Mouse (Mus musculus) stomach, postnatal 0 days (tissue): ENCODE data around the gene Gtf2ird1. TPM values are rescaled to one million over a fixed set of nuclear protein-coding genes. Genes with fewer than 3 reads are reported as not detected.
A peak's percentile ranks its signal among the peaks of the same experiment; 100 is the strongest.

Experiments
- ATAC-seq: fragments of 200-750 bp; cut with Nextera tagmentation; 2 replicates; pipeline ENCODE4 v1.8.0; 2017; ENCODE audit not compliant: low FRiP score, low TSS enrichment
- DNase-seq: peaks from one replicate; pipeline ENCODE4 v3.0.0-alpha.2; 2016; ENCODE audit warnings: low spot score
- H3K27ac ChIP-seq: fragments of 300-500 bp; sonication (generic); replicated peaks from 2 replicates; pipeline ENCODE4 v1.5.1; 2014; ENCODE audit warnings: mild to moderate bottlenecking, control low read depth
- H3K27me3 ChIP-seq: fragments of 300-500 bp; sonication (generic); 2 replicates; pipeline ENCODE4 v1.6.1; 2014; ENCODE audit warnings: low read length; ENCODE audit not compliant: control insufficient read depth, insufficient read depth
- H3K36me3 ChIP-seq: fragments of 300-500 bp; sonication (generic); 2 replicates; pipeline ENCODE4 v1.6.1; 2014; ENCODE audit warnings: low read length, mixed read lengths; ENCODE audit not compliant: control insufficient read depth, insufficient read depth
- H3K4me1 ChIP-seq: fragments of 300-500 bp; sonication (generic); replicated peaks from 2 replicates; pipeline ENCODE4 v1.6.1; 2014; ENCODE audit warnings: antibody characterized with exemption; ENCODE audit not compliant: control insufficient read depth, insufficient read depth
- H3K4me2 ChIP-seq: fragments of 300-500 bp; sonication (generic); replicated peaks from 2 replicates; pipeline ENCODE4 v1.6.1; 2014; ENCODE audit warnings: low read depth, mild to moderate bottlenecking, control low read depth, moderate library complexity
- H3K4me3 ChIP-seq: fragments of 300-500 bp; sonication (generic); 2 replicates; pipeline ENCODE4 v1.5.1; 2014; ENCODE audit warnings: low read depth, low read length, control low read depth
- H3K9ac ChIP-seq: fragments of 300-500 bp; sonication (generic); 2 replicates; pipeline ENCODE4 v1.6.1; 2014; ENCODE audit warnings: mild to moderate bottlenecking, low read length, control low read depth, mixed read lengths
- H3K9me3 ChIP-seq: fragments of 300-500 bp; sonication (generic); 2 replicates; pipeline ENCODE4 v1.6.1; 2016; ENCODE audit warnings: low read length; ENCODE audit not compliant: control insufficient read depth
- CTCF ChIP-seq: IDR thresholded peaks from 2 replicates; pipeline ENCODE4 v1.5.1; 2016; ENCODE audit warnings: antibody characterized with exemption, low read depth, mild to moderate bottlenecking, moderate library complexity
- EP300 ChIP-seq: optimal IDR thresholded peaks from 2 replicates; pipeline ENCODE3; 2016; ENCODE audit warnings: antibody characterized with exemption
- WGBS: fragments of 180-500 bp; shearing (Covaris S2); extraction: QIAGEN DNeasy Blood & Tissue Kit; methylation state at CpG from one replicate; pipeline ENCODE4 v1.1.7; 2014; 5-methylcytosine and 5-hydroxymethylcytosine counted together
- polyA plus RNA-seq: library from polyadenylated mRNA; unstranded; fragments of >200 nt; fragmentation: Nextera tagmentation; extraction: Ambion mirVana; gene quantifications from 2 replicates; pipeline ENCODE4 v1.2.1, GENCODE M21; 2015

The Gtf2ird1 gene
- polyA plus RNA-seq, 1 experiment from 2014 or later = 42.4 TPM

GRCm38 (mm10) chr5:134321699-134322098, 134.8 kb downstream of the Gtf2ird1 start:
- no peaks in the 10 kb centered on the region for H3K9me3 ChIP-seq
- WGBS = 56% methylated on average over 7 of the region's 7 CpGs
- TF ChIP-seq EP300 (no peak), CTCF (no peak)
- ATAC-seq = no peak
- no peaks in the 10 kb centered on the region for H3K4me1 ChIP-seq
- H3K9ac ChIP-seq = no peak overlapping the region
- no peaks in the 10 kb centered on the region for H3K36me3 ChIP-seq
- no peak overlapping the region for H3K4me2 ChIP-seq
- H3K27me3 ChIP-seq = no peaks in the 10 kb centered on the region
- no peak overlapping the region for H3K4me3 ChIP-seq
- DNase-seq = no peak
- no peak overlapping the region for H3K27ac ChIP-seq

- no peak overlapping the region for H3K4me2 ChIP-seq
- no peak overlapping the region for H3K9ac ChIP-seq
- no peak overlapping the region for H3K27ac ChIP-seq
- 0 out of 2 replicates have a peak, but pooled peaks cover 3% of the 10 kb centered on the region for H3K4me1 ChIP-seq
- no peak overlapping the region for H3K4me3 ChIP-seq
- no peaks in the 10 kb centered on the region for H3K27me3 ChIP-seq
- TF ChIP-seq EP300 = no peak
- no peak for TF ChIP-seq CTCF
- no peaks in the 10 kb centered on the region for H3K9me3 ChIP-seq
- ATAC-seq = no peak
- no peak for DNase-seq
- WGBS = 79% methylated on average over 6 of the region's 6 CpGs
- no peaks in the 10 kb centered on the region for H3K36me3 ChIP-seq
These were observed 137.6 kb downstream of the Gtf2ird1 start for GRCm38 (mm10) chr5:134318903-134319302.

- 34% methylated on average over 7 of the region's 7 CpGs for WGBS
- H3K27ac ChIP-seq = peak overlapping the region; percentile 99
- no peaks in the 10 kb centered on the region for H3K27me3 ChIP-seq
- 0 out of 2 replicates have a peak, but pooled peaks cover 3% of the 10 kb centered on the region for H3K4me1 ChIP-seq
- H3K9ac ChIP-seq = no peak overlapping the region
- no peaks in the 10 kb centered on the region for H3K36me3 ChIP-seq
- H3K9me3 ChIP-seq = no peaks in the 10 kb centered on the region
- ATAC-seq (no peak), DNase-seq (peak; percentile 41)
- H3K4me2 ChIP-seq = no peak overlapping the region
- TF ChIP-seq CTCF = no peak
- TF ChIP-seq EP300 = no peak
- no peak overlapping the region for H3K4me3 ChIP-seq
These were observed 139.8 kb downstream of the Gtf2ird1 start for GRCm38 (mm10) chr5:134316721-134317120.

GRCm38 (mm10) chr5:134315623-134316350, 140.7 kb downstream of the Gtf2ird1 start:
- DNase-seq = peak; percentile 70
- H3K9ac ChIP-seq = peak overlapping the region; percentile 81
- H3K27ac ChIP-seq = peak overlapping the region; percentile 99
- peak overlapping the region; percentile 88 for H3K4me3 ChIP-seq
- H3K36me3 ChIP-seq = no peaks in the 10 kb centered on the region
- H3K4me1 ChIP-seq = 0 out of 2 replicates have a peak, but pooled peaks cover 3% of the 10 kb centered on the region
- H3K27me3 ChIP-seq = no peaks in the 10 kb centered on the region
- H3K4me2 ChIP-seq = peak overlapping the region; percentile 86
- no peak for TF ChIP-seq EP300
- peak; percentile 46 for TF ChIP-seq CTCF
- ATAC-seq = no peak
- under 1% methylated on average over 25 of the region's 25 CpGs for WGBS
- H3K9me3 ChIP-seq = no peaks in the 10 kb centered on the region

GRCm38 (mm10) chr5:134314688-134315622, 141.6 kb downstream of the Gtf2ird1 start, which contains the start of gene Gtf2i:
TSS of gene Gtf2i (minus strand) at chr5:134314760.
- Histone ChIP-seq H3K4me3 (peak within 1 kb of the TSS; percentile 88), H3K4me1 (0 out of 2 replicates have a peak, but pooled peaks cover 3% of the 10 kb centered on the region), H3K36me3 (no peaks in the 10 kb centered on the region), H3K27ac (peak within 1 kb of the TSS; percentile 99), H3K9me3 (no peaks in the 10 kb centered on the region), H3K4me2 (peak within 1 kb of the TSS; percentile 86), H3K9ac (peak within 1 kb of the TSS; percentile 93), H3K27me3 (no peaks in the 10 kb centered on the region)
- ATAC-seq = peak; percentile 91
- peak; percentile 96 for DNase-seq
- no peak; the same call in 1 of the 2 replicates for TF ChIP-seq CTCF
- peak; percentile 78 for TF ChIP-seq EP300
- WGBS = under 1% methylated on average over 40 of the region's 40 CpGs
